Mouse (Mus musculus) forebrain, embryonic 12.5 days (tissue): ENCODE results near the gene Arhgap9. TPM values are rescaled to one million over a fixed set of nuclear protein-coding genes. Genes with fewer than 3 reads are reported as not detected.
"Not testable (repeated sequence)": the region's sequence is repeated elsewhere in the genome, so short reads cannot be mapped to it uniquely, and the experiment has no call there.

Source experiments
- ATAC-seq: fragments of 200-750 bp; cut with Nextera tagmentation; 2 replicates; pipeline ENCODE4 v1.8.0; 2017; ENCODE audit warnings: moderate TSS enrichment; ENCODE audit not compliant: low FRiP score
- H3K27ac ChIP-seq: fragments of 300-500 bp; sonication (generic); 2 replicates; pipeline ENCODE4 v1.5.1; 2016; ENCODE audit warnings: mild to moderate bottlenecking
- H3K27me3 ChIP-seq: fragments of 300-500 bp; sonication (generic); 2 replicates; pipeline ENCODE4 v1.6.1; 2016; ENCODE audit warnings: mild to moderate bottlenecking
- H3K36me3 ChIP-seq: fragments of 300-500 bp; sonication (generic); replicated peaks from 2 replicates; pipeline ENCODE4 v1.6.1; 2016; ENCODE audit warnings: mild to moderate bottlenecking
- H3K4me1 ChIP-seq: fragments of 300-500 bp; sonication (generic); 2 replicates; pipeline ENCODE4 v1.6.1; 2016
- H3K4me2 ChIP-seq: fragments of 300-500 bp; sonication (generic); 2 replicates; pipeline ENCODE4 v1.6.1; 2016; ENCODE audit warnings: mild to moderate bottlenecking, moderate library complexity
- H3K4me3 ChIP-seq: fragments of 300-500 bp; sonication (generic); replicated peaks from 2 replicates; pipeline ENCODE4 v1.5.1; 2016; ENCODE audit warnings: mild to moderate bottlenecking
- H3K9ac ChIP-seq: fragments of 300-500 bp; sonication (generic); 2 replicates; pipeline ENCODE4 v1.6.1; 2016; ENCODE audit warnings: mild to moderate bottlenecking
- H3K9me3 ChIP-seq: fragments of 300-500 bp; sonication (generic); 2 replicates; pipeline ENCODE4 v1.6.1; 2016
- WGBS: fragments of 180-500 bp; shearing (Covaris S2); methylation state at CpG from one replicate; pipeline ENCODE4 v1.1.7; 2016; 5-methylcytosine and 5-hydroxymethylcytosine counted together
- polyA plus RNA-seq: library from polyadenylated mRNA; unstranded; fragments of >200 nt; fragmentation: Nextera tagmentation; extraction: Ambion mirVana; gene quantifications from 2 replicates; pipeline ENCODE4 v1.2.1, GENCODE M21; 2016

The Arhgap9 gene
- polyA plus RNA-seq, 1 experiment from 2014 or later, result 1.3 TPM

DNA sequence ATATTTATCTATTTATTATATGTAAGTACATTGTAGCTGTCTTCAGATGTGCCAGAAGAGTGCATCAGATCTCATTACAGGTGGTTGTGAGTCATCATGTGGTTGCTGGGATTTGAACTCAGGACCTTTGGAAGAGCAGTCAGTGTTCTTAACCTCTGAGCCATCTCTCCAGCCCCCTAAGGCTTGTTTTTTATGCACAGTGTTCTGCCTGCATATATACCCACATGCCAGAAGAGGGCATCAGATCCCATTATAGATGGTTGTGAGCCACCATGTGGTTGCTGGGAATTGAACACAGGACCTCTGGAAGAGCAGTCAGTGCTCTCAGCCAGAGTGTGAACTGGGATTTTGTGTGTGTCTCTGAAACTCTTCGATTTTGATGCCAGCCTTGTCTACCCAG is 6.8 kb upstream of the Arhgap9 start:
- not testable (repeated sequence) for ATAC-seq, H3K36me3 ChIP-seq, H3K4me3 ChIP-seq, H3K9ac ChIP-seq, H3K27ac ChIP-seq, H3K9me3 ChIP-seq, H3K4me2 ChIP-seq, H3K27me3 ChIP-seq
- WGBS, result 78% methylated on average over 1 of the region's 1 CpGs
- peaks cover 12% of the 10 kb centered on the region for H3K4me1 ChIP-seq

DNA sequence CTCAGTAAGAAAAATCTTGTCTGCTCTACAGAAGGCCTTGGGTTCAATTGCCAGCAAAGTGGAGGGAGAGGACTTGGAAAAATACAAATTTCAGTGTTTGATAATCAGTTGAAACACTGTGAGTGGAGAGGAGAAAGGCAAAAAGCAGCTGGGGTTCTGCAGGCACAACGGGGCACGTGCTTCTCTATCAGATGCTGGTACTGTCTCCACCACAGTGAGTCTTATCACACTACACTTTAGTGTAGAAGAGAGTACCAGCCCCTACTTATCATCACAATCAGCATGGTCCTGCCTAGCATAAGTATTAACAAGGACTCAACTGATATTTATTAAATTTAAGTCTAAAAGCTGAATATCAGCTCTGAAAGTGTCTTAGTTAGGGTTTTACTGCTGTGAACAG is 4.5 kb upstream of the Arhgap9 start:
- Histone ChIP-seq H3K27me3 (peaks cover 20% of the 10 kb centered on the region), H3K4me1 (no peaks in the 10 kb centered on the region; the same call in 1 of the 2 replicates), H3K4me2 (no peak overlapping the region), H3K9me3 (no peaks in the 10 kb centered on the region), H3K9ac (no peak overlapping the region), H3K36me3 (no peaks in the 10 kb centered on the region), H3K27ac (no peak overlapping the region), H3K4me3 (no peak overlapping the region)
- ATAC-seq, result no peak
- WGBS, result 86% methylated on average over 2 of the region's 2 CpGs

DNA sequence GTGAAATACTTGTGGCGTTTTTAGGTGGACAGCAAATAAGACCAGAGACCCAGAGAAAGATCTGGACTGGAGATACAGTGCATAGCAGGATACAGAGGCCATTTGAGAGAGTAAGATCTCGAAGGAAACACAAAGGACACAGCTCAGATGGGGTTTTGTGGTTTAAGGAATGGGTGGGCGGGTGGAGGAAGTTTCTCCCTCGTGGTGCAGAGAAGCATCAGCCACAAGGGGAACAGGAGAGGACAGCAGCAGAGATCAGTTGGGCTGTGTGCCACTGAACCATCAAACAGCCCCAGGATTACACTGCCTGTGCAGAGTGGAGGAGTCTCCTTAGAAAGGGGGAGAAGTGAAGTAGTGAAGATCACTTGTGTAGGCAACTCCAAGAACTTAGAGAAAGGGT is 3.8 kb upstream of the Arhgap9 start:
- H3K9ac ChIP-seq, result no peak overlapping the region
- ATAC-seq, result no peak
- H3K36me3 ChIP-seq, result no peaks in the 10 kb centered on the region
- no peak overlapping the region for H3K27ac ChIP-seq
- H3K4me3 ChIP-seq, result no peak overlapping the region
- H3K27me3 ChIP-seq, result peaks cover 27% of the 10 kb centered on the region
- no peak overlapping the region for H3K4me2 ChIP-seq
- H3K9me3 ChIP-seq, result no peaks in the 10 kb centered on the region
- no peaks in the 10 kb centered on the region for H3K4me1 ChIP-seq
- WGBS, result 47% methylated on average over 4 of the region's 4 CpGs

DNA sequence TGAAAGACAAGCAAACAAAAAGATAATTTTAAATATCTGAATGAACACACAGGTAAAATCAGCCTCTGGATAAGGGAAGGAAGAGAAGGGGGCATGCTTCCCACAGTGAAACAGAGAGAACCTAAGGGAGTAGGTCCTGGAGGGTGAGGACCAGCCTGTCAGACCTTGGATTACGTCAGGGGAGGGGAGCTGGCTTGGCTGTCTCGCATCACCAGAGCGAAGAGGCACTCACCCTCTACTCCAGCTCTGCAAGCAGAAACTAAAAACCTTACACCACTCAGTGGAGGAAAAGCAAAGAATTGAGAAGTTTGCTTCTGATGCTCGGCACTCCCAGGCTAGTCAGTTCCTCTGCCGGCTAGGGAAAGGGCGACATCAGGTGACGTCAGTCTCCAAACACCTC is 1.8 kb upstream of the Arhgap9 start:
- 81% methylated on average over 7 of the region's 7 CpGs for WGBS
- Histone ChIP-seq H3K27ac (no peak overlapping the region), H3K36me3 (no peaks in the 10 kb centered on the region), H3K27me3 (peaks cover 47% of the 10 kb centered on the region), H3K4me1 (no peaks in the 10 kb centered on the region), H3K9me3 (no peaks in the 10 kb centered on the region), H3K4me3 (no peak overlapping the region), H3K9ac (no peak overlapping the region), H3K4me2 (no peak overlapping the region)
- no peak for ATAC-seq

DNA sequence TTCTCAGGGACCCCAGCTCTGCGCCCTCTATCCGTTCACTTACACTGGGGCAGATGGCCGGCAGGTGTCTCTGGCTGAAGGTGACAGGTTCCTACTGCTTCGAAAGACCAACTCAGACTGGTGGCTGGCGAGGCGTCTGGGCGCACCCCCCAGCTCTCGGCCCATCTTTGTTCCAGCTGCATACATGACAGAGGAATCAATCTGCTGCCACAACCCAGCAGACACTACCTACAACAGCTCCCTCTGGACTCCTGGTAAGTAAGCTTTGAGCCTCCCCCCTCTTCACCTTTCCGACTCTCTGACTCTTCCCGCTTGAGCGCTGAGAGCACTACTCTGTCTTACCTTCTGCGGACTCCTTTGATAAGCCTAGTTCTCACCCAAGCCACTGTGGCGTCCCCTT is 414 bp downstream of the Arhgap9 start:
- ATAC-seq, result no peak
- Histone ChIP-seq H3K9me3 (no peaks in the 10 kb centered on the region), H3K27me3 (peaks cover 69% of the 10 kb centered on the region), H3K9ac (no peak overlapping the region), H3K36me3 (no peaks in the 10 kb centered on the region), H3K27ac (no peak overlapping the region), H3K4me3 (no peak overlapping the region), H3K4me1 (peaks cover 14% of the 10 kb centered on the region), H3K4me2 (no peak overlapping the region)
- 67% methylated on average over 13 of the region's 13 CpGs for WGBS

DNA sequence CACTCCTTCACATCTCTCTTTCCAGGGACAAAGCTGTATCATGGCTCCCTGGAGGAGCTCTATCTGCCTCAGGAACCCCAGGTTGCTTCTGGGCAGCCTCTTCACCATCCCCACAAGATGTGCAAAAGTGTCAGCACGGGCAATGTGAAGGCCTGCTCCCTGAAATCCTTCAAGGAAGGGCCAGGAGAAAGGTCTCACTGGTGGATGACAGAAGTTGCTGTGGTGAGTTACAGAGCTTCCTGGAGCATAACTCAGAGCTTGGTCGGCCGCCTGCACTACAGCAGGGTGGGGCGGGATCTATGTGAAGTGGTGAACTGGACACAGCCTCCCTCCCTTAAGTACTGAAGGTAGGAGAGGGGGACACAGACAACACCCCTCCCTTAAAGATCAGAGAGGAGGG is 905 bp downstream of the Arhgap9 start:
- peaks cover 74% of the 10 kb centered on the region for H3K27me3 ChIP-seq
- H3K4me3 ChIP-seq, result no peak overlapping the region

DNA sequence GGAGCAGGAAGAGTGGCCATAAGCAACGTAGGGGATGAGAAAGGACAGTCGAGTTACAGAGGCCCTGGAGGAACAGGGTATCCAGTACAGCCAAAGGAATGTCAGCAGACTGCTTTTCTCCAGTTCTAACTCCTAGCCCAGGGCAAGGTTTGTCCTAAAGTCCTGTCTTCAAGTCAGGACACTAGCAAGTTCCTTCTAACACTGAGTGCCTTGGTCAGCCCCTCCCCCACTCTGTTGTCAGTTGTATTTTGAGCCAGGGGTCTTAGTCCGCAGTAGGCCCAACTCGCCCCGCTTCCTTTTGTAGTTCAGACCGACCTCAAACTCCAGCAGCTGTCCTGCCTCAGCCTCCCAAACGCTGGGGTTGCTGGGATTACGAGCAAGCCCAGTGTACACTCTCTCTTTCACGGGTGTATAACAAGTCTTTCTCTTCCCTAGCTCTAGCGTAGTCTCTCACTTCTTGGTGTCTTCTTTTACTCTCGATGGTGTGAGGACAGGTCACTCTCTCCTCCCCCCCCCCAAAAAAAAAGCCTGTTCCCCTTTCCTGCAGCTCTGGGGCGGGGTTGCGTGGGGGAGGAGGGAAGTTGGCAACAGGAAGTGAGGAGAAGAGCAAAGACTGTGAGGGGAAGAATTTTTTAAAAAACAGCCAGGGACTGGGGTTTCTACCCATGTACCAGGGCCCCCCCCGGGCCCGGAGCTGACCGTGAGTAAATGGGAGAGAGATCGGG is 1.5 kb downstream of the Arhgap9 start:
- ATAC-seq, result no peak
- Histone ChIP-seq H3K9me3 (no peaks in the 10 kb centered on the region), H3K4me2 (no peak overlapping the region), H3K4me1 (peaks cover 14% of the 10 kb centered on the region), H3K36me3 (no peaks in the 10 kb centered on the region), H3K27me3 (peaks cover 76% of the 10 kb centered on the region), H3K4me3 (no peak overlapping the region), H3K9ac (no peak overlapping the region), H3K27ac (no peak overlapping the region)
- 76% methylated on average over 17 of the region's 17 CpGs for WGBS

More for the DNA sequence above, 905 bp downstream of the Arhgap9 start:
- Histone ChIP-seq H3K27ac (no peak overlapping the region), H3K4me2 (no peak overlapping the region), H3K4me1 (peaks cover 14% of the 10 kb centered on the region), H3K9ac (no peak overlapping the region), H3K36me3 (no peaks in the 10 kb centered on the region), H3K9me3 (no peaks in the 10 kb centered on the region)
- 82% methylated on average over 4 of the region's 4 CpGs for WGBS
- ATAC-seq, result no peak

DNA sequence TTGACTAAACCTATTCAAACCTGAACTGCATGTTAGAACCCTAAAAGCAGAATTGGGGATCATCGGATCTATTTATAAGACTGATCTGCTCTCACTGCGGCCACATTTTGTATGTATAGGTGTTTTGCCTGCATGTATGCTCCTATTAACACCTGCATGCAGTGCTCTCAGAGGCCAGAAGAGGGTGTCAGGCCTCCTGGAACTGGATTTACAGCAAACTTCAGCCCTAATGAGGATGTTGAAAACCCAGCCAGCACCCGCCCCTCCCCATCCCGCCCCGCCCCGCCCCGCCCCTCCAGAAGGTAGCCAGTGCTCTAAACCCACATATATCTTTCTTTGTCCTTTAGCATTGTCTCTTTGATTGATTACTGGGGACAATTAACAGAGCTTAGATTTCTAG is 2.7 kb downstream of the Arhgap9 start:
- H3K4me1 ChIP-seq, result peaks cover 14% of the 10 kb centered on the region
- WGBS, result 11% methylated on average over 7 of the region's 7 CpGs
- H3K4me3 ChIP-seq, result no peak overlapping the region
- H3K36me3 ChIP-seq, result no peaks in the 10 kb centered on the region
- no peaks in the 10 kb centered on the region for H3K9me3 ChIP-seq
- H3K27me3 ChIP-seq, result peaks cover 88% of the 10 kb centered on the region
- no peak for ATAC-seq
- no peak overlapping the region for H3K9ac ChIP-seq
- H3K27ac ChIP-seq, result no peak overlapping the region
- no peak overlapping the region for H3K4me2 ChIP-seq

DNA sequence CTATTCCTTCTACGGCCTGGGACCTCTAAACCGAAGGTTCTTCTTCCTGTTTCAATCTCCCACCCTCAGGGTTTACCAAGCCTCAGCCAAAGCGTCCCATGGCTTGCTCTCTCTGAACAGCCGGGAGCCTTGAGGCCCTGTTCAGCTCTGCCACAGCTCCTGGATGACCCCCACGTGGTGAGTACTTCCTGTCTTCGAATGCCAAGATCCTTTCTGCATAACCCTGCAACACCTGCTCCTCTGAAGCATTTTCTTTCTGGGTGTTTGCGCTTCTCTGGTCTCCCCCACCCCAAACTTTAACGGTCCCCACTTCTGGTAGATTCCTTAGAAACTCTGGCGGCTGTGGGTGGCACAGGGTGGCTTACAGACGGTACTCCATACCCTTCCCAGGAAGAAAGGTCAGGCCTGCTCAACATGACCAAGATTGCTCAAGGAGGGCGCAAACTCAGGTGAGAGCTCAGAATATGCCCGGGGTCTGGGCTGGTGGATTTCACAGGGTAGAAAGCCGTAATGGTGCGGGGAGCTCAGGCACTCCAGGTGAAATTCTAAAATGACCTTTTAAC is 3.8 kb downstream of the Arhgap9 start:
- Histone ChIP-seq H3K9ac (no peak overlapping the region), H3K4me3 (peak overlapping the region; percentile 35; the same call in 1 of the 2 replicates), H3K4me1 (peaks cover 14% of the 10 kb centered on the region), H3K4me2 (peak overlapping the region; percentile 53), H3K27ac (no peak overlapping the region), H3K36me3 (no peaks in the 10 kb centered on the region), H3K27me3 (peaks cover 99% of the 10 kb centered on the region), H3K9me3 (no peaks in the 10 kb centered on the region)
- 30% methylated on average over 14 of the region's 14 CpGs for WGBS
- ATAC-seq, result no peak

DNA sequence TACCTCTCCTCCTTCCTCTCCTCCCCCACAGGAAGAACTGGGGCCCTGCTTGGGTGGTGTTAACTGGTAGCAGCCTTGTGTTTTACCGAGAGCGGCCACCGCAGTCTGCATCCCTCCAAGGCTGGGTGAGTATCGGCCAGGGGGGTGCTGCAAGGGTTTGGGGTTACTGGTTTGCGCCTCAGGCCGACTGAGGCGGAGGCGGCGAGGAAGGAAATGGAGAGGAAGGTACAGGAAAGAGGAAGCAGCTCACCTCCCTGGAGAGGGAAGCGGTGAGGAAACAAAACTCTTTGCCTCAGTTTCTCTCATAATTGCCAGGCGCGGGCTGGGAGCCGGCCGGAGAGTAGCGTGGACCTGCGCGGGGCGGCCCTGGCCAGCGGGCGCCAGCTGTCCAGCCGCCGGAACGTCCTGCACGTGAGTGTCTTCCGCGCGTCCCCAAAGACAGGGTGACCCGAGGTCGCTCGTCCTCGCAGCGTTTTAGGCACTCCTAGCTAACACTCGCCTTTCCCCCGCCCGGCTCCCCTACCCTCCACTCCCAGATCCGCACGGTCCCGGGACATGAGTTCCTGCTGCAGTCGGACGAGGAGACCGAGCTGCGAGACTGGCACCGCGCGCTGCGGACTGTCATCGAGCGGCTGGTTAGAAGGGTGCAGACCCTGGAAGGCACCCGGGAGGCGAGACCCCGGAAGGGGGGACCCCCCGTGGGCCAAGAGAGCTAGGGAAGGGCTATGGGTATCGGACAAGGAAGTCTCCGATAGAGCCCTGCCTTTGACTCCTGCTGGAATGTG is 4.4 kb downstream of the Arhgap9 start:
- peaks cover 100% of the 10 kb centered on the region for H3K27me3 ChIP-seq
- no peaks in the 10 kb centered on the region for H3K36me3 ChIP-seq
- 2% methylated on average over 54 of the region's 54 CpGs for WGBS
- no peaks in the 10 kb centered on the region for H3K9me3 ChIP-seq
- H3K9ac ChIP-seq, result peak overlapping the region; percentile 36; the same call in 1 of the 2 replicates
- H3K27ac ChIP-seq, result no peak overlapping the region
- ATAC-seq, result no peak
- H3K4me2 ChIP-seq, result peak overlapping the region; percentile 53
- peaks cover 14% of the 10 kb centered on the region for H3K4me1 ChIP-seq
- peak overlapping the region; percentile 35 for H3K4me3 ChIP-seq

DNA sequence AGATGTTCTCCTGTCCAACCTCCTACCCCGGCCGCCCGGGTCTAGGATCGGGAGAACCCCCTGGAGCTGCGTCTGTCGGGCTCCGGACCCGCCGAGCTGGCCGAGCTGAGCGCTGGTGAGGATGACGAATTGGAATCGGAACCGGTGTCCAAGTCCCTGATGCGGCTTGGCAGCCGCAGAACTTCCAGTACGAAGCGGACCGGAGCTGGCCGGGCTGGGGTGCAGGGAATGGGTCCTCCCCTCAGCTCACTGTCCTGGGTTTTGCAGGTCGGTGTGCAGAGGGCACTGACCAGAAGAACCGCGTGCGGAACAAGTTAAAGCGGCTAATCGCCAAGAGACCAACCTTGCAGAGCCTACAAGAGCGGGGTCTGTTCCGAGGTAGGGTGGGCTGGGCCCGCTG is 5.1 kb downstream of the Arhgap9 start:
- H3K27me3 ChIP-seq, result peaks cover 100% of the 10 kb centered on the region
- no peak overlapping the region for H3K27ac ChIP-seq
- H3K9me3 ChIP-seq, result no peaks in the 10 kb centered on the region
- H3K4me2 ChIP-seq, result peak overlapping the region; percentile 53
- peaks cover 14% of the 10 kb centered on the region for H3K4me1 ChIP-seq
- 5% methylated on average over 29 of the region's 29 CpGs for WGBS
- no peaks in the 10 kb centered on the region for H3K36me3 ChIP-seq
- peak overlapping the region; percentile 35 for H3K4me3 ChIP-seq
- H3K9ac ChIP-seq, result 0 out of 2 replicates have a peak overlapping the region, but pooled peaks have one; percentile 36
- ATAC-seq, result no peak

DNA sequence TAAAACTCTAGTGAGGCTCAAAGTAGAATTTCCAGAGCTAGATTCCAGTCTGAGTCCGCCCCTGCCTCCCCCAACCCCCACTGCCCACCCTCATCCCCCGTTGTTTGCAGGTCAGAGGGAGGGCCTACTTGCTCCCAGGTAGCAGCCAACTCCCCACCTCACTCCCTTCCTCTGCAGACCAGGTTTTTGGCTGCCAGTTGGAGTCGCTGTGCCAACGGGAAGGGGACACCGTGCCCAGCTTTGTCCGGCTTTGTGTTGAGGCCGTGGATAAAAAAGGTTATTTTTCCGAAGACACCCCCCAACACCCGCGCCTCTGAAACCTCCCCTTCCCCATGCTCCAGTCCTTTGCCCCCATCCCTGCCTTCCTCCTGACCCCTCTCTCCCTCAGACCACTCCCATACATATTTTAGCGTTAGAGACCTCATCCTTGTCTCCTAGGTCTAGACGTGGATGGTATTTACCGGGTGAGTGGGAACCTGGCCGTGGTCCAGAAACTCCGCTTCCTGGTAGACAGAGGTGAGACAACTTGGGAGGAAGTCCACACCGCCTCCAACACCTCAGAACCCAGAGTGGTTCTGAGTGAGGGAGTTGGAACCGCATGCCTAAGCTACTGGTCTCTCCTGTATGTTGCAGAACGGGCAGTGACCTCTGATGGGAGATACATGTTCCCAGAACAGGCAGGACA is 5.8 kb downstream of the Arhgap9 start:
- no peaks in the 10 kb centered on the region for H3K9me3 ChIP-seq

More for the DNA sequence above, 5.8 kb downstream of the Arhgap9 start:
- Histone ChIP-seq H3K4me2 (no peak overlapping the region), H3K4me3 (no peak overlapping the region), H3K27ac (no peak overlapping the region), H3K36me3 (no peaks in the 10 kb centered on the region), H3K27me3 (peaks cover 98% of the 10 kb centered on the region), H3K4me1 (peaks cover 18% of the 10 kb centered on the region), H3K9ac (no peak overlapping the region)
- no peak for ATAC-seq
- WGBS, result 47% methylated on average over 18 of the region's 18 CpGs
